Mouse (Mus musculus): ENCODE results near the gene Egflam.

DNA sequence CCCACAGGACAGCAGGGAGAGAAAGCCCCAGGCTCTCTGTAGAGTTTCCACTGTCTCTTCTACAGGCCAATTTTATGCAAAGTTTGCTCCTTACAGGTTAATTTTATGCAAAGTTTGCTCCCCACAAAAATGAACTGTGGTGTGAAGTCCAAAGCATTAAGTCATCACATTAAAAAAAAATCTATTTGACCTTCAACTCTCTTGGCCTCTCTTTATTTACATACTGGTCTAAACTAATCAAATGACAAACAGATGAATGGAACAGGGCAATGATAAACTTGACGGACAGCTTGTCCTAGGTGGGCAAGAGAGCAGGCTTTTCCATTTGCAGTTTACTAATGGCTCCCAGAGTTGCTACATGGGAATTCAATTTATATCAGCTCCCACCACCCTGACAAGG is 98.3 kb downstream of the Egflam start:
- TF ChIP-seq CTCF (conservative IDR thresholded peaks at IDR 0.05 in 1 of 2, IDR thresholded peaks at IDR 0.05 in 1 of 2; ENCODE audit: low read depth in 2 of 2, low read length in 2 of 2): no peak
- no peak for TF ChIP-seq BHLHE40 (IDR thresholded peaks at IDR 0.05; ENCODE audit: low read depth, low read length)
- no peak for TF ChIP-seq POLR2A (IDR thresholded peaks at IDR 0.05; ENCODE audit: low read depth, low read length)
- no peak for TF ChIP-seq RCOR1 (conservative IDR thresholded peaks at IDR 0.05; ENCODE audit: low read depth, low read length)
- no peak for TF ChIP-seq USF2 (conservative IDR thresholded peaks at IDR 0.05; ENCODE audit: low read depth, low read length)
- no peak for TF ChIP-seq SMC3 (IDR thresholded peaks at IDR 0.05; ENCODE audit: low read depth, low read length)
- TF ChIP-seq POLR2AphosphoS2 (IDR thresholded peaks at IDR 0.05; ENCODE audit: low read depth, low read length): no peak
